Mouse (Mus musculus) heart, postnatal 10 days (tissue): ENCODE data around the gene Dock2. TPM values are rescaled to one million over a fixed set of nuclear protein-coding genes. Genes with fewer than 3 reads are reported as not detected.
A peak's percentile ranks its signal among the peaks of the same experiment; 100 is the strongest.

Experiments
- DNase-seq, 2 experiments: peaks; one replicate each; pipeline ENCODE4 v3.0.0; 2021
- intact Hi-C: fragments of 180-260 bp; cut with DNase I; formaldehyde crosslinking; loops from one replicate; pipeline ENCODE4 v1.15.1; 2025
- total RNA-seq, 2 experiments: library from RNA; stranded (reverse); gene quantifications; 2 replicates each; pipeline ENCODE4 v1.2.3; 2021

Gene Dock2
- total RNA-seq, 2 experiments from 2014 or later, result 2.1 to 2.4 TPM

- DNase-seq, result no peak
- intact Hi-C loops, result no loop called here
Observed at GRCm38 (mm10) chr11:34300064-34300463, 483.6 kb downstream of the Dock2 start.

GRCm38 (mm10) chr11:34299550-34299949 is 484.1 kb downstream of the Dock2 start:
- DNase-seq, result no peak
- intact Hi-C loops, result no loop called here

- intact Hi-C loops, result no loop called here
- no peak for DNase-seq
Observed at GRCm38 (mm10) chr11:34297698-34298378, 485.9 kb downstream of the Dock2 start.

GRCm38 (mm10) chr11:34291304-34291703 is 492.4 kb downstream of the Dock2 start:
- intact Hi-C loops, result no loop called here
- DNase-seq, result no peak

- DNase-seq, result no peak
- intact Hi-C loops, result no loop called here
Observed at GRCm38 (mm10) chr11:34290708-34291107, 493.0 kb downstream of the Dock2 start.

- intact Hi-C loops, result no loop called here
- DNase-seq, result no peak
Observed at GRCm38 (mm10) chr11:34290265-34290664, 493.4 kb downstream of the Dock2 start.

- intact Hi-C loops, result no loop called here
- DNase-seq, result no peak
Observed at GRCm38 (mm10) chr11:34284124-34284808, 499.4 kb downstream of the Dock2 start.

- no peak for DNase-seq
- intact Hi-C loops, result no loop called here
Observed at GRCm38 (mm10) chr11:34277047-34277445, 506.6 kb downstream of the Dock2 start.

GRCm38 (mm10) chr11:34276363-34277046 is 507.2 kb downstream of the Dock2 start:
- intact Hi-C loops, result no loop called here
- DNase-seq, result no peak

GRCm38 (mm10) chr11:34275941-34276340 is 507.8 kb downstream of the Dock2 start:
- no peak for DNase-seq
- intact Hi-C loops, result no loop called here

- intact Hi-C loops, result no loop called here
- DNase-seq, result no peak
Observed at GRCm38 (mm10) chr11:34272016-34272415, 511.7 kb downstream of the Dock2 start.

- intact Hi-C loops, result no loop called here
- no peak for DNase-seq
Observed at GRCm38 (mm10) chr11:34264099-34264498, 519.6 kb downstream of the Dock2 start.

GRCm38 (mm10) chr11:34258849-34259469 is 524.7 kb downstream of the Dock2 start:
- no peak for DNase-seq
- intact Hi-C loops, result no loop called here

GRCm38 (mm10) chr11:34257548-34258189 is 526.0 kb downstream of the Dock2 start:
- intact Hi-C loops, result no loop called here

GRCm38 (mm10) chr11:34242979-34243378 is 540.7 kb downstream of the Dock2 start:
- DNase-seq, result no peak
- intact Hi-C loops, result no loop called here

More at GRCm38 (mm10) chr11:34257548-34258189, 526.0 kb downstream of the Dock2 start:
- DNase-seq, result no peak

- DNase-seq, result no peak
- intact Hi-C loops, result no loop called here
Observed at GRCm38 (mm10) chr11:34240252-34240651, 543.4 kb downstream of the Dock2 start.

- peak; percentile 17 to 19 for DNase-seq
- intact Hi-C loops, result no loop called here
Observed at GRCm38 (mm10) chr11:34239691-34240090, 544.0 kb downstream of the Dock2 start.

GRCm38 (mm10) chr11:34236885-34237284 is 546.8 kb downstream of the Dock2 start:
- no peak for DNase-seq
- intact Hi-C loops, result no loop called here

- peak in 1 of 2 experiments; percentile 10 for DNase-seq
- intact Hi-C loops, result no loop called here
Observed at GRCm38 (mm10) chr11:34236091-34236759, 547.5 kb downstream of the Dock2 start.

- peak; percentile 45 to 77 for DNase-seq
- intact Hi-C loops, result loop anchor here (1.0 kb wide), 1 partner anchor 585 kb away; no protein-coding TSS in a partner anchor
Observed at GRCm38 (mm10) chr11:34228758-34229364, 554.8 kb downstream of the Dock2 start.
